Mouse (Mus musculus): ENCODE measurements around the gene Rbm20. TPM values are rescaled to one million over a fixed set of nuclear protein-coding genes. Genes with fewer than 3 reads are reported as not detected.

Gene Rbm20
- polyA plus RNA-seq, 1 experiment from 2014 or later = 0.51 TPM

DNA sequence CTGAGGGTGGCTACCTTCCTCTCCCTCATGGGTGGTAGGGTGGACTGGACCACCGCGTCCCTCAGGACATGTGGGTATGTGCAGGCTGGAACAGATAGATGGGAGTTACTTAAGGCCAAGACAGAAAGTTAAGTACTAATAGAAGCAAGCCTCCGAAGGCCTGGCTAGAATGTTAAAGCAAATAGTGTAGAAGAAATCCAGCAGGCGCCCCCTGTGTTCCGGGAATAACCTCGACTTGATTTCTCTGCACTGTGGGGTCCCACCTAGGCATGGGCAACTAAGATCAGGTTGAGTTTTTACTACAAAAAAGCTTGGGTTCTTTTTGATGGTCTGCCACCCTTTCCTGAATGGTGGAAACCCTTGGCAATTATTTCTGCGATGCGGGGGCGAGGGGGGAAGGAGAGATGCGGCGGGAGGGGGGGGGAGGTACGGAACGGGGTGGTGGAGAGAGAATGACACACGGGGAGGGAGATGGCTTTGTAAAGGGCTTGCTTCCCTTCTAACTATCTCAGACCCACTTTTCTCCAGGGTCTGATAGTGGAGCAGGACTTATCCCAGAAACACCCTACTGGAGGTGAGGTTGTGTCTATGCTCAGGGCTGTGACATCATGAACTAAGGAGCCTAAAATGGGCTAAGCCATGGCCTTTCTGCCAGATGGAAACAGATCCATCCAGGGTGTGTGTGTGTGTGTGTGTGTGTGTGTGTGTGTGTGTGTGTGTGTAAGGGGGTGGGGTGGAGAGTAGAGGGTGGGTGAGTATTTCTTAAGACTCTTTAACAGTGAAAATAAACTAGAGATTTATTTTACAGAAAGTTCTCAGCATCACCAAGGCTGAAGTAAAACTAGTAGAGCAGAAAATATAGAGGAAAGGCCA, 175.0 kb downstream of the Rbm20 start:
- WGBS = 76% methylated on average over 14 of the region's 14 CpGs

DNA sequence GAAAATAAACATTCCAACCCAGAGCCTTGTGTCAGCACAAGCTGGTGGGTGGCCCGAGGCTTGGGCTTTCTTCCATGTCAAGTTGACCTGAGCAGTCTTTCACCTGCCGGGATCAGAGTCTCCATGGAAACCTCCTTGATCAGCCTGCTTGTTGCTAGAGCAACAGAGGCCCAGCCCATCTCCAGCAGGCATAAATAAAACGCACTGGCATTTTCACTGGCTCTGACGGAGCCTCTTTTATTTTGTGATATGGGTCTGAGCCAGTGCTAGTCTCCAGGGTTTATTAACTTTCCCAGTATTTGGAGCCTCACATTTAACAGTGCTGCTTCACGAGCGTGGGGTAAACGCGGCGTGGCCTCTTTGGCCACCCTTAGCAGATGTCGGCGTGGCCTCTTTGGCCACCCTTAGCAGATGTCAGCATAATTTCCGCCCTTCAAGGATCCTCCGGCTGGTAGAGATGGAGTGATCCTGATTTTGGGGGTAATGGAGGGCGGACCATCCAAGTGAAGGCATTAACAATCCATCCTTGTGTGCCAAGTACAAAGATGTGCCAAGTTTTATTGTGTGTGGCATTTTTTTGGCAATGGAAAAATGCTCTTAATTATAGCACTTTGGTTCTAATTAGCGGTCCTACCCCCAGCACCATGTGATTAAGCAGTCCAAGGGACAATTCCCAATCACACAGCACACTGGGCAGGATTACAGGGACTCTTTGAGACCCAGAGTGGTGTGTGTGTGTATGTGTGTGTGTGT, 175.8 kb downstream of the Rbm20 start:
- Histone ChIP-seq H3K4me3 (replicated peaks) (no peak overlapping the region), H3K36me3 (no peaks in the 10 kb centered on the region), H3K4me2 (peak overlapping the region; percentile 40), H3K4me1 (peaks cover 44% of the 10 kb centered on the region), H3K27ac (replicated peaks) (peak overlapping the region; percentile 83), H3K9me3 (replicated peaks) (no peaks in the 10 kb centered on the region), H3K9ac (replicated peaks) (no peak overlapping the region), H3K27me3 (replicated peaks) (0 out of 2 replicates have a peak, but pooled peaks cover 3% of the 10 kb centered on the region)
- peak; percentile 87 for ATAC-seq (ENCODE audit: low FRiP score)
- WGBS = 12% methylated on average over 15 of the region's 15 CpGs

More for the DNA sequence above, 175.0 kb downstream of the Rbm20 start:
- Histone ChIP-seq H3K4me2 (peak overlapping the region; percentile 40), H3K9ac (replicated peaks) (no peak overlapping the region), H3K27me3 (replicated peaks) (0 out of 2 replicates have a peak, but pooled peaks cover 3% of the 10 kb centered on the region), H3K36me3 (no peaks in the 10 kb centered on the region), H3K4me1 (peaks cover 44% of the 10 kb centered on the region), H3K4me3 (replicated peaks) (no peak overlapping the region), H3K9me3 (replicated peaks) (no peaks in the 10 kb centered on the region), H3K27ac (replicated peaks) (peak overlapping the region; percentile 83)
- peak; percentile 51; the same call in 1 of the 2 replicates for ATAC-seq (ENCODE audit: low FRiP score)

DNA sequence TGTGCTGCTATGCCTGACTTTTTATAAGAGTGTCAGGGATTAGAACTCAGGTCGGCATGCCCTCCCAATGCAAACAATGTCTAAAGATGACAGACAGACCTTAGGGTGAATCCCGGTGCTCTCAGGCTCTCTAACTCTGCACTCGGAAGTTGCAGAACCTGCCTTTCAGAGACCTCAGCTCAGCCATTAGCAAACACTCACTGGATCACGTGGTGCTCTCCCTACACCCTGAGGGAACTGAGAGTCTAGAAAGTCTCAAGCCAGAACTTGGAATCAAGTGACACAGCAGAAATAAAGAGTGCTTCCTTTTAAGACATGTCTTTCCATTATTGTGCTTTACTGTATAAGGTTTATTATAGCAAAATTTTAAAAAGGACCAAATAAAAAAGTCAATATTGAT, 177.9 kb downstream of the Rbm20 start:
- H3K27me3 ChIP-seq (replicated peaks) = 0 out of 2 replicates have a peak, but pooled peaks cover 3% of the 10 kb centered on the region
- no peak for ATAC-seq (ENCODE audit: low FRiP score)
- WGBS = 76% methylated on average over 4 of the region's 4 CpGs

DNA sequence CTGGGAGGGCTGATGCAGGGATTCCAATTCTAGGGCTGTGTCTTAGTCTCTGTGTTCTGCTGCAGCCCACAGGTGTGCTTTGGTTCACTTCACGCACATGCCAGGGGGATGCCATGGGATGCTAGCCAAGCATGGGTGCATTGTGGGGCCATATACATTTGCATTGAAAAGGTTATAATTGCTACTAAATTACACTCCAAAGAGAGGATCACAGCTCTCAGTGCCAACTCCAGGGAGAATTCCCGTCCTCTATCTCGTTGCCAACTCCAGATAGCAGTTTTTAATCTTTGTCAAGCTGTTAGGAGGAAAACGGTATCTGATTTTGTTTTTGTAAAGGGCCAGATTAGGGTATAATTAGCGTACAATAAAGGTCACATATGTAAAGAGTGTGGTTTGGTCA, 178.7 kb downstream of the Rbm20 start:
- no peak overlapping the region for H3K4me2 ChIP-seq
- 0 out of 2 replicates have a peak, but pooled peaks cover 3% of the 10 kb centered on the region for H3K27me3 ChIP-seq (replicated peaks)
- WGBS = 64% methylated on average over 5 of the region's 5 CpGs
- H3K36me3 ChIP-seq = no peaks in the 10 kb centered on the region
- H3K4me1 ChIP-seq = peaks cover 37% of the 10 kb centered on the region
- H3K9me3 ChIP-seq (replicated peaks) = no peaks in the 10 kb centered on the region
- no peak for ATAC-seq (ENCODE audit: low FRiP score)
- no peak overlapping the region for H3K27ac ChIP-seq (replicated peaks)
- H3K4me3 ChIP-seq (replicated peaks) = no peak overlapping the region
- no peak overlapping the region for H3K9ac ChIP-seq (replicated peaks)

More for the DNA sequence above, 177.9 kb downstream of the Rbm20 start:
- H3K9ac ChIP-seq (replicated peaks) = no peak overlapping the region
- H3K4me2 ChIP-seq = no peak overlapping the region
- no peaks in the 10 kb centered on the region for H3K9me3 ChIP-seq (replicated peaks)
- H3K36me3 ChIP-seq = no peaks in the 10 kb centered on the region
- H3K27ac ChIP-seq (replicated peaks) = no peak overlapping the region
- peaks cover 45% of the 10 kb centered on the region for H3K4me1 ChIP-seq
- H3K4me3 ChIP-seq (replicated peaks) = no peak overlapping the region

- H3K27ac ChIP-seq (replicated peaks) = no peak overlapping the region
- 56% methylated on average over 9 of the region's 9 CpGs for WGBS
- H3K4me2 ChIP-seq = no peak overlapping the region
- no peak overlapping the region for H3K4me3 ChIP-seq (replicated peaks)
- H3K9ac ChIP-seq (replicated peaks) = no peak overlapping the region
- H3K36me3 ChIP-seq = no peaks in the 10 kb centered on the region
- no peak for ATAC-seq (ENCODE audit: low FRiP score)
- H3K27me3 ChIP-seq (replicated peaks) = 0 out of 2 replicates have a peak, but pooled peaks cover 3% of the 10 kb centered on the region
- peaks cover 28% of the 10 kb centered on the region for H3K4me1 ChIP-seq
- H3K9me3 ChIP-seq (replicated peaks) = no peaks in the 10 kb centered on the region
Observed at GRCm38 (mm10) chr19:53856794-53857193, 179.7 kb downstream of the Rbm20 start.

DNA sequence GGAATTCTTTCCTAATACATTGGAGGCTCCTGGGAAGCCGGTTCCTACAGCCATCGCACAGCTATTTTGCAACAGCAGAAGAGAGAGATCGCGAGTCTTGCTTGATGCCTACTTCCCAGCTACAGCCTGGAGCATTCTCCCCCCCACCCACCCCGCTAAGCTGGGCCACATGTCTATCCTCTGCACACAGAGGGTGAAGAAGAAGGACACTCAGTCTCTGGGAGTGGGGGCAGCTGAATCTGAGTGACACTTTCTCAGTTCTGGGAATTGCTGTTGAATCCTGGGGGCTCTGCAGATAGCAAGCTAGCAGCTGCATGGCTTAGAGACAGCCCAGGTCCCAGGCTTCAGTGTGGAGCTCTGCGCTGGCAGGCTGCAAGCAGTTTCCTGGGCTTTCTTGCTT, 180.9 kb downstream of the Rbm20 start:
- Histone ChIP-seq H3K27ac (replicated peaks) (no peak overlapping the region), H3K36me3 (no peaks in the 10 kb centered on the region), H3K9ac (replicated peaks) (no peak overlapping the region), H3K9me3 (replicated peaks) (no peaks in the 10 kb centered on the region), H3K4me3 (replicated peaks) (no peak overlapping the region), H3K27me3 (replicated peaks) (0 out of 2 replicates have a peak, but pooled peaks cover 3% of the 10 kb centered on the region), H3K4me2 (no peak overlapping the region), H3K4me1 (peaks cover 16% of the 10 kb centered on the region)
- 72% methylated on average over 6 of the region's 6 CpGs for WGBS
- no peak for ATAC-seq (ENCODE audit: low FRiP score)

DNA sequence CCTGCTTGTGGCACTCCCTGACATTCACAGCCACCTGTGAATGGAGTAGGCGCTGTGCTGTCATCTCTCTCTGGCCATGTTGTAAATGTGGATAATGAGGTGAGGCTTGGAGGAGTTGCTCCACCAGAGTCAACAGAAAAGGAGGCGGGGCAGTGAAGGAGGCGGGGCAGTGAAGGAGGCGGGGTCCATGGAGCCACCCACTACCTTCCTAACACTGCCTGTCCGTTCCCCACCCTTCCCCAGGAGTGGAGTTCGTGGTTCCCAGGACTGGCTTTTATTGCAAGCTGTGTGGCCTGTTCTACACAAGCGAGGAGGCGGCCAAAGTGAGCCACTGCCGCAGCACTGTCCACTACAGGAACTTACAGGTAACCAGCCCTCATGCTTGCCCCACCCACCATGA, 182.0 kb downstream of the Rbm20 start:
- H3K4me2 ChIP-seq = no peak overlapping the region
- H3K9ac ChIP-seq (replicated peaks) = no peak overlapping the region
- no peaks in the 10 kb centered on the region for H3K9me3 ChIP-seq (replicated peaks)
- peaks cover 4% of the 10 kb centered on the region; the same call in 1 of the 2 replicates for H3K4me1 ChIP-seq
- no peak for ATAC-seq (ENCODE audit: low FRiP score)
- WGBS = 27% methylated on average over 9 of the region's 9 CpGs
- no peak overlapping the region for H3K4me3 ChIP-seq (replicated peaks)
- H3K27me3 ChIP-seq (replicated peaks) = 0 out of 2 replicates have a peak, but pooled peaks cover 3% of the 10 kb centered on the region
- no peaks in the 10 kb centered on the region for H3K36me3 ChIP-seq
- H3K27ac ChIP-seq (replicated peaks) = no peak overlapping the region

DNA sequence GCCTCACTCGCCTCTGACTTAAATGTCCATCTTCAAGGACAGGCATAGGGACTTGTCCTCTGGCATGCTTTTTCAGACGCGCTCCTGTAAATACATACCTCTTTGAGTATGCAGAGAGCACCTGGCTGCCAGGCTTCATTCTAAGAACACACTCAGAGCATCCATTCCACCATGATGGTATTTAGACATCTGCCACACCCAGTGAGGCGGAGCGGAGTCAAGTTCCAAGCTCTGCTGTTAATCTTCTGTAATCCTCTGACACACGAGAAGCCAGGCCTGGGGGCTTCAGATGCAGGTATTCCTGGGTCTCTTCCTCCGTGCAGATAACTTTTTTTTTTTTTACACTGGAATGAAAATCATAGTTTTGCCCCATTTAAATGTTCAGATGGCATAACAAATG, 182.5 kb downstream of the Rbm20 start:
- Histone ChIP-seq H3K36me3 (no peaks in the 10 kb centered on the region), H3K27ac (replicated peaks) (no peak overlapping the region), H3K4me1 (peaks cover 3% of the 10 kb centered on the region; the same call in 1 of the 2 replicates), H3K9ac (replicated peaks) (no peak overlapping the region), H3K4me3 (replicated peaks) (no peak overlapping the region), H3K27me3 (replicated peaks) (0 out of 2 replicates have a peak, but pooled peaks cover 3% of the 10 kb centered on the region), H3K9me3 (replicated peaks) (no peaks in the 10 kb centered on the region), H3K4me2 (no peak overlapping the region)
- no peak for ATAC-seq (ENCODE audit: low FRiP score)
- 68% methylated on average over 7 of the region's 7 CpGs for WGBS

GRCm38 (mm10) chr19:53861346-53861745, 184.2 kb downstream of the Rbm20 start:
- WGBS = 84% methylated on average over 7 of the region's 7 CpGs
- H3K27me3 ChIP-seq (replicated peaks) = no peaks in the 10 kb centered on the region
- no peaks in the 10 kb centered on the region for H3K9me3 ChIP-seq (replicated peaks)
- H3K4me3 ChIP-seq (replicated peaks) = no peak overlapping the region
- no peak overlapping the region for H3K9ac ChIP-seq (replicated peaks)
- H3K4me2 ChIP-seq = no peak overlapping the region
- no peak for ATAC-seq (ENCODE audit: low FRiP score)
- no peak overlapping the region for H3K27ac ChIP-seq (replicated peaks)
- H3K36me3 ChIP-seq = no peaks in the 10 kb centered on the region
- peaks cover 3% of the 10 kb centered on the region; the same call in 1 of the 2 replicates for H3K4me1 ChIP-seq

DNA sequence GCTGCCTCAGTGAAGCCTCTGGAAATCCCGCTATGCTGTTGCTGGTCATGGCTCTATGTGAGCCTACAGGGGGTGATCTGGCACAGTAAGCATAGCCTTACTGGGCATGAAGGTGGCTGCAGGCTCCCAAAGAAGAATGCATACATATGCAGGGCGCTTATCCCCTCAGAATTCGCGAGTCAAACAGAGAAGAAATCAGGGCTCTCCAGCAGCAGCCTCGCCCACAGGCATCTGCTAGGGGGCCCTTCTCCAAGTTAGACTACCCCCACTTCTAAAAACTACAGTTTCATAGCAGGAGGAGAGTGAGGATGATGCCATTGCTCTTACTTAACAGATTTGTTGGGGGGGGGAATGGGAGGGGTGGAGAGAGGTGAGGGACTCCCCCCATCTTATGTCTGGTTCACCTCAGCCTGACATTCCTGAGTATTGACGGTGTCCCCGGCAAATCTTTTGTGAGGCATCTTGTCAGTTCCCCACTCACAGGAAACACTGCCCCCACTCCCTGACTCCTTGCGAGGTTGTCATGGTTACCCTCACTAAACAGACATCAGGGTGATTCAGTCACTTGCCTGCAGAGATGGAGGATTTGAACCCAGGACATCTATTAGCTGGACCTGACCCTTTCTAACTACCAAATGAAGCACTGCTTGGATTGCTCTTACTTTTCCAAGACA, 185.6 kb downstream of the Rbm20 start:
- Histone ChIP-seq H3K27ac (replicated peaks) (no peak overlapping the region), H3K4me1 (peaks cover 3% of the 10 kb centered on the region; the same call in 1 of the 2 replicates), H3K4me2 (no peak overlapping the region), H3K9me3 (replicated peaks) (no peaks in the 10 kb centered on the region), H3K4me3 (replicated peaks) (no peak overlapping the region), H3K36me3 (no peaks in the 10 kb centered on the region), H3K27me3 (replicated peaks) (no peaks in the 10 kb centered on the region), H3K9ac (replicated peaks) (no peak overlapping the region)
- no peak for ATAC-seq (ENCODE audit: low FRiP score)
- WGBS = 72% methylated on average over 8 of the region's 8 CpGs

DNA sequence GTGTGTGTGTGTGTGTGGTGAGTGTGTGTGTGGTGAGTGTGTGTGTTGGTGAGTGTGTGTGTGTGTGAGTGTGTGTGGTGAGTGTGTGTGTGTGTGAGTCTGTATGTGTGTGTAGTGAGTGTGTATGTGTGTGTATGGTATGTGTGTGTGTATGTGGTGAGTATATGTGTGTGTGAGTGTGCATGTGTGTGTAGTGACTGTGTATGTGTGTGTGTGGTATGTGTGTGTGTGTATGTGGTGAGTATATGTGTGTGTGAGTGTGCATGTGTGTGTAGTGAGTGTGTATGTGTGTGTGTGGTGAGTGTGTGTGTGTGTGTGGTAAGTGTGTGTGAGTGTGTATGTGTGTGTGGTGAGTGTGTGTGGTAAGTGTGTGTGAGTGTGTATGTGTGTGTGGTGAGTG, 190.1 kb downstream of the Rbm20 start:
- H3K4me1 ChIP-seq = no peaks in the 10 kb centered on the region
- H3K36me3 ChIP-seq = no peaks in the 10 kb centered on the region
- ATAC-seq (ENCODE audit: low FRiP score) = no peak
- H3K4me3 ChIP-seq (replicated peaks) = no peak overlapping the region
- H3K9me3 ChIP-seq (replicated peaks) = no peaks in the 10 kb centered on the region
- H3K27ac ChIP-seq (replicated peaks) = no peak overlapping the region
- H3K9ac ChIP-seq (replicated peaks) = no peak overlapping the region
- H3K27me3 ChIP-seq (replicated peaks) = no peaks in the 10 kb centered on the region
- H3K4me2 ChIP-seq = no peak overlapping the region

All from neural tube, embryonic 15.5 days (tissue).